Mouse (Mus musculus) frontal cortex, adult 2 months (tissue): Measurements from ENCODE around the gene Dlx5. TPM values are rescaled to one million over a fixed set of nuclear protein-coding genes. Genes with fewer than 3 reads are reported as not detected.

Experiments used
- DNase-seq, 2 experiments: peaks; one replicate each; pipeline ENCODE4 v3.0.0; 2022; ENCODE audit warnings: low spot score in 1 of 2; ENCODE audit errors: extremely low spot score in 1 of 2
- polyA plus RNA-seq: library from polyadenylated mRNA; depleted of rRNA; stranded (reverse); fragments of >200 nt; gene quantifications from 2 replicates; pipeline ENCODE4 v1.2.3, GENCODE M21; 2012; rRNA removed

Gene Dlx5
- 20.9 and 28.3 TPM in 2 replicates for polyA plus RNA-seq

DNA sequence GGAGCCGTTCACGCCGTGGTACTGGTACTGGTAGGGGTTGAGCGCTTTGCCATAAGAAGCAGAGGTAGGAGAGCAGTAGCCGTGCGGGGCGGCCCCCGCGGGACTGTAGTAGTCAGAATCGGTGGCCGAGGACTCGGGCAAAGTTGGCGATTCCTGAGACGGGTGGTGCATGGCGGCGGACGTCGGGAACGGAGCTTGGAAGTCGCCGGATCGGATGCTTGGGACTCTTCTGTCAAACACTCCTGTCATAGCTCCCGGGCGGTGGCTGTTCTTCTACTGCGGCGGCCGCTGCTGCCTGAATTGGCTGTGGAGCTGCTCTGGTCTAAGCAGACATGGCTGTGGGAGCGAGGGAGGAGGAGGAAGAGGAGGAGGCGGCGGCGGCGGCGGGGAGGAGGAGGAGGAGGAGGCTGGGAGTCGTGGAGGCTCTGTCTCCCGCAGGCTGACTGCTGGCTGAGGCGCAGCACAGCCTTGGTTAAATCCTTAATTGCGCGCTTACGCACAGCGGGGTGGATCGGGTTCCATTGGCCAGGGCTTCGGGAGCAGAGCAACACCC, at the start of gene Dlx5:
Dlx5 (minus strand) TSS at position 448 of the 553 bp plus-strand sequence.
- peak in 1 of 2 experiments; percentile 68 for DNase-seq

DNA sequence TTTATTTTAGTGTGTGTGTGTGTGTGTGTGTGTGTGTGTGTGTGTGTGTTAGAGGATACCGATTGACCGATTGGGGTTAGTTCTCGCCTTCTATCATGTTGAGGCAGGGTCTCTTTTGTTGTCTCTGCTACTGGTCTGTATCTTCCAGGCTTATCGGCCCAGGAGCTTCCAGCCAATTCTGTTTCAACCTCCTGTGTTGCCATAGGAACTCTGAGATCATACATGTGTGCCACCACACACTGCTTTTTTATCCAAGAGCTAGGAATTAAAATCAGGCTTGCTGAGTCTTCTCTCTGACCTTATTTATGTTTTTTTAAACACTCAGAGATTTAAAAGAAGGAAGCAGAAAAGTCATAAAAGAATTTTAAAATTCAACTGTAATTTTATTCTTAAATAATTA, 49.6 kb upstream of the Dlx5 start:
- no peak for DNase-seq

GRCm38 (mm10) chr6:6930831-6931230, 48.9 kb upstream of the Dlx5 start:
- no peak for DNase-seq

DNA sequence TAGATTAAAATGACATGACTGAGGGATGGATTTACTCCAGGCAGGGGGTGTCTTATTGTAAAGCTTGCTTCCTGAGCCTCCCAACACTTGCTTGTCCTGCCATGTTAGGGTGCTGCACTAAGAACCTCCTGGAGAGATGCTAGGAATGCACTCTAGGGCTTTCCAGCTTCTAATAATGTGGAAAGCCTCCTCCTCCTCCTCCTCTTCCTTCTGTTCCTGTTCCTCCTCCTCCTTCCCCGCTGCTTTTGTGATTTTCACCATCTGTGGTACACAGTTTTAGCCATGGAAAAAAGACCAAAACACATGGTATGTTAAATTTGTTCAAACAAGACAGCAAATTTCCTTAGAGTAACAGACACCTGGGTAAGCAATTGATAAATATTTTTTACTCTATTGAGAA, 43.4 kb upstream of the Dlx5 start:
- peak in 1 of 2 experiments; percentile 10 for DNase-seq

DNA sequence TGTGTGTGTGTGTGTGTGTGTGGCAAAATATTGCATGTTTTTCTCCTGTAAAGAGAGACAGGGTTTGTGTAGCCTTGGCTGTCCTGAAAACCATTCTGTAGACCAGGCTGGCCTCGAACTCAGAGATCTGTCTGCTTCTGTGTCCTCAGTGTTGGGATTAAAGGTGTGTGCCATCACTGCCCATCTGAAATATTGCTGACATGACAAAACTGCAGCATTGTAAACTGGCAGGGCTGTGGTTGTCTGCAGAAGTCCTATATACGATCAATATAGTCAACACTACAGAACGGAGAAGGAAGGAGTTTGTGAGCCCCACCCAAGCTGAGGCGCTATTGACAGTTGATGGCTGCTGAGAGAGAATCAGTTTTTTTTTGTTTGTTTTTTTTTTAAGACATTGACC, 35.4 kb upstream of the Dlx5 start:
- no peak for DNase-seq

GRCm38 (mm10) chr6:6915526-6915915, 33.6 kb upstream of the Dlx5 start:
- DNase-seq, result no peak

- peak; percentile 22 to 77 for DNase-seq
These were observed 33.1 kb upstream of the Dlx5 start for GRCm38 (mm10) chr6:6914849-6915525.

DNA sequence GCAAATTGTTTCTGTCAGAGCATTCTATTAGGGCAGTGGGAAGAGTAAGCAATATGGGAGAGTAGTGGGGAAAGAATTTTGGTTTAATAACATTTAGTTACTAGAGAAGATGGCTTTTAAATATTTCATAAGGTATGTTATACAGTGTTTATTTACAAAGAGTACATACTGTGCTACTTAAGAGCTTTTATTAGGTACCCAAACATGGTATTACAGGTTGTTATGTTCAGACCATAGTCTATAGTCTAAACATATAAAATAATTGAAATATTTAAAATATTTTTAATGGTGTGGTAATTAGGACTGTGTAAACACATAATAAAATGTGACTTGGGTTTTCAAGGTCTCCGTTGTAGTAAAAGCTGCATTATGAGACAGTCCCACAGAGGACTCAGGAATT, 32.4 kb upstream of the Dlx5 start:
- DNase-seq, result no peak

DNA sequence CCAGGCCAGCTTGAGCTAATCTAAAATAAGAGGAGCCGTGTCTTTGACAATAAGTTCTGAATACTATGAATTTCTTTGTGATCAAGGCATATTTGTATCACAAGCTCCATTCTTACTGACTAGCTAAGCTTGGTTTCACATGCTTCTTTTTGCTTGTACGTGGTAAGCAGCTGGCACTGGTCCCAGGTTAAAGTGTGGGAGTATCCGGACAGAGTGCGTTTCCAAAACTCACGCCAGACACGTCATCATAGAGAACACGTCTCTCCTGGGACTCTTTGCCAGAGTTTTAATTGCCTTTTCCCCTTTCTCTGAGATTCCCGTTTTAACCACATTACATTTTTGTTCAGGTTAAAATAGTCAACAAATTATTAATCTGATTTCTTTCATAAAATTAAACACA, 27.7 kb upstream of the Dlx5 start:
- DNase-seq, result peak in 1 of 2 experiments; percentile 27

DNA sequence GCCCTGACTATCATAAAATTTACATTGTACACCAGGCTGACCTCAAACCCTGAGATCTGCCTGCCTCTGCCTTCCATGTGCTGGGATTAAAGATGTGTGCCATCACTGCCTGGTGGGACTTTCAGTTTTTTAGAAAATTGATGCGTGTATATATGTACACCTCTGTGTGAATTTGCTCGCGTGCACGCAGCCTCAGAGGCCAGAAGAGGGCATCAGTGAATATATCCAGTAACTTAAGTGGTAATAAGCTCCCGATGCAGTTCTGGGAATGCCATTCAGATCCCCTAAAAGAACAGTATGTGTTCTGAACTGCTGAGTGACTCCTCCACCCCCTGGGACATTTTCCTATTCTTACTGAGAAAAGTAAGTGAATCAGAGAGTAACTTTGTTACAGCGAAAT, 8.2 kb upstream of the Dlx5 start:
- no peak for DNase-seq

DNA sequence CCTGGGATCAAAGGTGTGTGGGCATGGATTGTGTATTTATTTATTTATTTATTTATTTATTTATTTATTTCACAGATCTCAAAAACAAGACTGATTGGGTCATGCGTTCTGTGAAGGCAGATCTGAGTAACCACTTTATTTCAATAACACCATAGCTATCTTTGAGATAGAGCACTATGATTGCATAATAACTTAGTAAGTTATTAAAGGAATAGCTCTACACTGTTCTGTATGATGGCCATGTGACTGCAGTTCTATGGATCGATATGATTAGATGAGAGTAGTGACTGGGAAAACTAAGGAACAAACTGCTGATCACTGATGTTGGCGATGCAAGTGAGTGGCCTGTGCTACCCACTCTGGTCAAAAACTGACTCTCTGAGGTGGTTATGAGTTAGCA, 4.3 kb upstream of the Dlx5 start:
- DNase-seq, result no peak

DNA sequence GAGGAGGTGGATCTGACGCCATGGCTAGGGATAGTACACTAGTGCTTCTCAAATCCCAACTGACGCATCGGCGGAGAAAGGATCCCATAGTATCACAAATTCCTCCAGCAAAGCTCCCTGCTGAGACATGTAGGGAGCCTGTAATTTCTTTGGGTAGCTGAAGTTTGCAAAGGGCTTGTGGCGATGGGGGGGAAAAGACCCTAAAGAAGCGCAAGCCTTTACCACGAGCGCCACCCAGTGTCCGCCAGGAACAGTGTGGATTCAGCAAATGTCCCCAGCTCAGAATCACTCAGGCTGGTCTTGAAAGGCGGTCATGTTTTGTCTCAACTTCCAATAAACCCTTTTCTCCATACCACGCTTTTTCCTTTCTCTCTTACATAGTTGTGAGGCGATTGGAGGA, 3.0 kb upstream of the Dlx5 start:
- DNase-seq, result peak in 1 of 2 experiments; percentile 76

GRCm38 (mm10) chr6:6882266-6882797, 447 bp upstream of the Dlx5 start:
- peak in 1 of 2 experiments; percentile 12 for DNase-seq

GRCm38 (mm10) chr6:6881115-6881637, 709 bp downstream of the Dlx5 start:
- DNase-seq, result no peak

- DNase-seq, result no peak
These were observed 1.3 kb downstream of the Dlx5 start for GRCm38 (mm10) chr6:6880361-6881114.

DNA sequence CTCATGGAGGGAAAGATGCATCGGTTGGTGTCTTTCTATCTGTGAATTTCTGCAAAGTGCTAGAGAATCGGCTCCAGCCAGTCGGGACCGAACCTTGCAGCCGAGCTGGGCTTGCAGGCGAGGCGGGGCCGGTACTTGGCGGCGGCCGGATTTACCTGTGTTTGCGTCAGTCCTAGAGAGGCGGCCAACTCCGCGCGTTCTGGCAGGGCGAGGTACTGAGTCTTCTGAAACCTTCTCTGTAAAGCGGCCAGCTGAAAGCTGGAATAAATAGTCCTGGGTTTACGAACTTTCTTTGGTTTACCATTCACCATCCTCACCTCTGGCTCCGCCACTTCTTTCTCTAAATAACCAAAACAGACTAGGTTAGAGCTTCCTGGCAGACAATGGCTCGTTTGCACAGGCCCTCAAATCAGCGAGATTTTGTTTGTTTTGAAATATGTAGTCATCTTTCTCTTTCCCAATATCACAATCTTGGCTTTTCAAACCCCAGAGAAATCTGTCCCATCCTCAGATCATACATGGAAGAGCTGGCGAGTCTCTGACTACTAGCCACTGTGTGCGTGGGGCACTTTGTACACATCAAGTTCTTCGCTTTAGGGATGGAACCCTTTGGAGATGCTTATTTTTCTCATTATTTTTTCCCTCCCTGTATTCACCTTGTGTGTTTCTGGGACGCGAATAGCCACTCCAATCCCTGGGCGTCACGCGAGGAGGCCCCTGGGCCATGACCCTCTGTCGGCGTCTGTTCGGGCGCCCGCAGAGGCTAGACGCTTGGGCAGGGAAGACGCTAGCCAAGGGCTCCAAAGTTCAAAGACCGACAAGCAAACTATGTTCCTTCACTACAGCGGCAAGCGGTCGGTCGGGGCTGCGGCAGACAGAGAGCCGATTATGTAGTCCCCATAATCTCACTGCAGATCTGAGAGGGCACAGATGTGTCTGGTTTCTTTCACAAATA, 2.2 kb downstream of the Dlx5 start:
- peak in 1 of 2 experiments; percentile 12 for DNase-seq

- DNase-seq, result peak in 1 of 2 experiments; percentile 5
These were observed 3.0 kb downstream of the Dlx5 start for GRCm38 (mm10) chr6:6878841-6879291.

DNA sequence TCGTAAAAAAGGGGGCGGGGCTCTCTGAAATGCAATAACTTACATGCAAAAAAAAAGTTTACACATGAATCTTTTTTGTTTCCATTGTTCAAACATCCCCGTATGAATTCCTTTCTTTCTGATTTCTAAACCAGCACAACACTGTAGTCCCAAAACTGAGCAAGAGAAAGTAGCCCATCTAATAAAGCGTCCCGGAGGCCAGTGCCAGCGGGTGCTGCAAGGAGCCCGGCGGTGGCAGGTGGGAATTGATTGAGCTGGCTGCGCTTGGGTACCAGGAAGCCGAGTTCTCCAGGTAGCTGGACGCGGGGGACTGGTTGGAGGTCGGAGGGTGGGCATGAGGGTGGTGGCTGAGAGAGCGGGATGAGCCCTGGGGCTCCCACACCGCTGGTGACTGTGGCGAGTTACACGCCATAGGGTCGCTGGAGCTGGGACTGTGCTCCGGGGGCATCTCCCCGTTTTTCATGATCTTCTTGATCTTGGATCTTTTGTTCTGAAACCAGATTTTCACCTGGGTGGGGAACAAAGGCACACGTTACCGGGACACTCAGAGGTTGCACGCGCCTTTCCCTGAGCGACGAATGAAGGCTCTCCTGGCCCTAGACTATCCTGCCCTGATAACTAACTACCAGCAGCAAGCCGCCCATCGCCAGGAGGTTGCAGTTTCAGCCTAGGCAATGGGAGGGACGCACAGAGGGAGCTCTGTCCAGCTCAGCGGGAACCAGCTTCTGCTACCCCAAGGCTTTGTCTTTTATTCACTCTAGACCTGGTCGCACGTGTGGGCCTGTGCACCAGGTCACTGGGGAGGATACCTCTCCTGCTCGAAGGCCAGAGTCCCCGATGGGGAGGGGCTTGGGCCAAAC, 3.7 kb downstream of the Dlx5 start:
- peak in 1 of 2 experiments; percentile 7 for DNase-seq

DNA sequence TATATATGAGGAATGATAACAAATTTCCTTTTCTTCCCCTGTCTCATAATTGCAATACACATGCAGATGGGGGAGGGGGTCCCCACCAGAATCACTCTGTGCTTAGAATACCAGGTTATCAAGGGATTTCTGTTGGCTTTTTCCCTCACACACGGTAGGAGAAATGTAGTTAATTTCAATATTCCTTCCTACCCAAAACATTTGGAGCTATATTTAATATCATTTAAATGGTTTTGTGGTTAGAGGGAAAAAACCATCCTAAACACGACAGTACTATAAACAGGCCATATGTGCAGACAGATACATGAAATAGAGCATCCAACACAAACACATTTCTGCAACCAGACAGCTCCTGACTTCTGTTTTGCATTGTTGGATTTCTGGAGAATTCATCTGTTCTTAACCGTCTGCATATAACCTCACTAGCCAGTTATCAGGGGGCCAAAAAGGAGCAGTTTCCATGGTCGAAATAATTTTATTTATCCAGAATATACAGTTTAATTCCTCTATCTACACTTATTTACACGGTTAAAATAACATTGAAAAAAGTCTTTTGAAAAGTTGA, 4.5 kb downstream of the Dlx5 start:
- no peak for DNase-seq
